Mouse (Mus musculus) B cell, adult 67 days (primary cell): ENCODE measurements around the gene Procr. TPM values are rescaled to one million over a fixed set of nuclear protein-coding genes. Genes with fewer than 3 reads are reported as not detected.

ENCODE experiments used
- total RNA-seq, 2 experiments: library from RNA; stranded (reverse); gene quantifications; 4 replicates each; pipeline ENCODE4 v1.2.4; 2023

The Procr gene
- total RNA-seq, result not detected

DNA sequence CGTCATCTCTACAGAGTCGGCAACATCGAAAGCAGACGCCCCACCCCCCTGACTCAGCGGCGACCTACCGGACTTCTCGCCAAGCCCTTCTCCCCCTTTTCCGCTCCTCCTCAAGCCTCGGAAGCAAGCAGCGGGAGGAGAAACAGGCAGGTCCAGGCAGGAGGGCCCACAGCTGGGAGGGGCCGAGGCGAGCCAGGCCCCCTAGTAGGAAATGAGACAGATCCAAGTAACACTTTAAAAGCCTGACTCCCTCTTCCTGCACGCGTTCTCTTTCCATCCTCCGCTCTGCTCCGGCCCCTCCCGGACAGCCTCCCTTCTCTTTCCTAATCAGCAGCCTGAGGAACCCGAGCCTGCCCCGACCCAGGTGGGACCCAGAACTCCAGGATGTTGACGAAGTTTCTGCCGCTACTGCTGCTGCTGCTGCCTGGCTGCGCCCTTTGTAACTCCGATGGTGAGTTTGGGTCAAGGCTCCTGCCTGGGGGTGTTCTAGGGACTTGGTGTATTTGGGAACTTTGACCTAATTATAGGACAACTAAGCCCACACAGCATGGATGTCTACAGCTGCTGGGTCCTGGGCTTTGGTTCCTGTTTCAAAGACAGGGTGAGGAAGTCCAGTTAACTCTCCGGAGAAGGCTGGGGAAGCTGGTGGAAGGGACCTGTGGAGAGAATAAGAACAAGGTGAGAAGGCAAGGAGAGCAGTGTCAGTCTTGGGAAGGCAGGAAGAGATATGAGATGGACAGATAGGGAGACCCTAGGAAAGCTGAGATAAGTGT, at the start of gene Procr:
Gene Procr (plus strand): TSS at position 104 of the 773 bp plus-strand sequence.

DNA sequence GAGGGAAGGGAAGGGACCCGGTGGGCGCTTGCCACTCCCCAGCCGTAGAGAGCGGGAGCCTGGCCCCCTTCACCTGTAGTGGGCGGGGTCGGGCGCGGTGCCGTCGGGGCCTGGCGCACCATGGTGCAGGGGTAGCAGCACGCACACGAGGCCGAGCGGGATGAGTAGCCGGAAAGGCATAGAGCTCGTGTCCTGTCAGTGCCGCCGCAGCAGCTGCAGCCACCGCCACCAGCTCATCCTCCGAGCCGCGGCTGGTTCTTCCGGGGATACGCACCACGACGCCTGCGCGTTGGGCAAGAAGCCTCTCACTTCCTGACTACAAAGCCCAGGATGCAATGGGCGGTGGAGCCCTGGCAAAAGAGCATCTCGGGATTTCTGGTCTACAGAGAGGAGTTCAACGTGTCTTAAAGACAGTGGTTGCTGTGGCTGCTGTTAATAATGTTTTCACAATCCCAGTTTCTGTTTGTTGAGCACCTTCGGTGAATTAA, 21.7 kb upstream of the Procr start, which contains the start of gene Edem2:
Gene Edem2 (minus strand): TSS at position 318 of the 488 bp plus-strand sequence.

GRCm38 (mm10) chr2:155735766-155736165, 15.2 kb upstream of the Procr start, which contains the start of gene Gm17581:
Gm17581 (minus strand) TSS chr2:155735866.

GRCm38 (mm10) chr2:155774927-155775684, 24.2 kb downstream of the Procr start, which contains the start of gene Mmp24:
Mmp24 (plus strand) TSS chr2:155775342.

Other genes starting within 250 kb of the Procr start
- gene Acss2, start 233.2 kb upstream of the Procr start, total RNA-seq, result 1 to 10 TPM; 2.9 to 4.3 TPM
- gene Ggt7, start 232.9 kb upstream of the Procr start, total RNA-seq, result under 1 TPM in 1 of 2 experiments, not detected in 1; 0.67 TPM
- gene Gss, start 158.3 kb upstream of the Procr start, total RNA-seq, result 10 to 100 TPM; 12.4 to 13.5 TPM
- not detected for gene Myh7b, start 139.9 kb upstream of the Procr start, total RNA-seq
- gene Trpc4ap, start 58.7 kb upstream of the Procr start, total RNA-seq, result 100 to 1,000 TPM; 175 to 198 TPM
- gene Edem2, start 21.6 kb upstream of the Procr start, total RNA-seq, result 10 to 100 TPM; 37.2 to 39.6 TPM
- gene Gm17581, start 15.3 kb upstream of the Procr start, total RNA-seq, result not detected
- not detected for gene Mmp24, start 24.2 kb downstream of the Procr start, total RNA-seq
- 10 to 100 TPM; 25.9 to 27.2 TPM for gene BC029722, start 68.3 kb downstream of the Procr start, total RNA-seq
- gene Eif6, start 75.8 kb downstream of the Procr start, total RNA-seq, result 100 to 1,000 TPM in 1 of 2 experiments, 10 to 100 TPM in 1; 84.4 to 126 TPM
- not detected for gene Fam83c, start 83.7 kb downstream of the Procr start, total RNA-seq
- 10 to 100 TPM; 35.4 to 40.9 TPM for gene Uqcc1, start 179.2 kb downstream of the Procr start, total RNA-seq
- gene Gm15557, start 189.6 kb downstream of the Procr start, total RNA-seq, result not detected
- gene Gdf5, start 194.2 kb downstream of the Procr start, total RNA-seq, result not detected
- 10 to 100 TPM; 65.6 to 75.0 TPM for gene Cep250, start 205.3 kb downstream of the Procr start, total RNA-seq